8 mouse cellular contexts compared by ENCODE assay signal in genomic region chr11:98457367-98458120, GRCm38 (mm10). TPM values are rescaled to one million over a fixed set of nuclear protein-coding genes. Genes with fewer than 3 reads are reported as not detected.
A peak's percentile ranks its signal among the peaks of the same experiment; 100 is the strongest.
DNase-seq lines count a peak whose midpoint lies in the region; ATAC-seq lines count a peak whose summit lies in the region.

No protein-coding gene starts in this region.

- ATAC-seq in hindbrain, embryonic 14.5 days (ENCODE audit: low FRiP score): peak; percentile 79

- peak overlapping the region; percentile 66 for H3K9ac ChIP-seq in hindbrain, embryonic 14.5 days

- peaks cover 7% of the 10 kb centered on the region for H3K4me1 ChIP-seq in hindbrain, embryonic 14.5 days (replicated peaks; ENCODE audit: control insufficient read depth, insufficient read depth, low read length)

- peak overlapping the region; percentile 80 for H3K27ac ChIP-seq in hindbrain, embryonic 14.5 days

- DNase-seq in Muller cell, postnatal 12 days (ENCODE audit: inconsistent ontology term): peak; percentile 74
- DNase-seq in cerebellum, adult 9-10 months: peak; percentile 87
- DNase-seq in frontal cortex, postnatal 25 days (ENCODE audit: low spot score in 2 of 2): peak; percentile 71 to 75
- DNase-seq in hindbrain, embryonic 14.5 days (ENCODE audit: low spot score): peak; percentile 91
- peak; percentile 69 to 76 for DNase-seq in layer of hippocampus, postnatal 36 days
- DNase-seq in lung, postnatal 36 days: peak; percentile 92
- DNase-seq in retina, embryonic 14.5 days (ENCODE audit: low spot score): peak; percentile 90
- peak; percentile 97 to 99 for DNase-seq in thymus, postnatal 36 days

- peak overlapping the region; percentile 70 for H3K4me2 ChIP-seq in hindbrain, embryonic 14.5 days (replicated peaks)

- peaks cover 28% of the 10 kb centered on the region for H3K27me3 ChIP-seq in hindbrain, embryonic 14.5 days (ENCODE audit: control insufficient read depth, insufficient read depth, low read length)

- H3K36me3 ChIP-seq in hindbrain, embryonic 14.5 days (replicated peaks; ENCODE audit: control insufficient read depth, insufficient read depth): no peaks in the 10 kb centered on the region

- peak overlapping the region; percentile 46 for H3K4me3 ChIP-seq in hindbrain, embryonic 14.5 days (replicated peaks; ENCODE audit: low read length)

- under 1% methylated on average over 50 of the region's 64 CpGs for WGBS in hindbrain, embryonic 14.5 days

- no peaks in the 10 kb centered on the region for H3K9me3 ChIP-seq in hindbrain, embryonic 14.5 days (ENCODE audit: control insufficient read depth, low read length)

RNA-seq across cellular contexts. Expression of gene Grb7, which starts 11.3 kb away (rescaled TPM):
- polyA plus RNA-seq in hindbrain, embryonic 14.5 days (2014; fragmentation: Nextera tagmentation; extraction: Ambion mirVana): 1.1 and 1.3 TPM in 2 replicates
- total RNA-seq in layer of hippocampus, postnatal 36 days (2021): 1 to 10 TPM; 1.4 to 2.1 TPM

RNA-seq across cellular contexts. Expression of gene Mien1, which starts 18.8 kb away (rescaled TPM):
- 242 and 256 TPM in 2 replicates for polyA plus RNA-seq in hindbrain, embryonic 14.5 days (2014; fragmentation: Nextera tagmentation; extraction: Ambion mirVana)
- 10 to 100 TPM; 97.9 to 99.2 TPM for total RNA-seq in layer of hippocampus, postnatal 36 days (2021)

RNA-seq across cellular contexts. Expression of gene Erbb2, which starts 45.3 kb away (rescaled TPM):
- polyA plus RNA-seq in hindbrain, embryonic 14.5 days (2014; fragmentation: Nextera tagmentation; extraction: Ambion mirVana): 8.9 and 10.2 TPM in 2 replicates
- total RNA-seq in layer of hippocampus, postnatal 36 days (2021): 1 to 10 TPM; 1.6 to 2.1 TPM

RNA-seq across cellular contexts. Expression of gene Pgap3, which starts 57.3 kb away (rescaled TPM):
- polyA plus RNA-seq in hindbrain, embryonic 14.5 days (2014; fragmentation: Nextera tagmentation; extraction: Ambion mirVana): 6.4 and 6.9 TPM in 2 replicates
- 1 to 10 TPM; 8.3 to 8.4 TPM for total RNA-seq in layer of hippocampus, postnatal 36 days (2021)

Comparison
In these comparisons a context has a peak if more than half of its experiments do, and no peak if none do; other contexts are left out.
1. Peak in every context shown above with its lines: DNase-seq, ATAC-seq, H3K4me3 ChIP-seq and H3K27ac ChIP-seq.